Mouse (Mus musculus) liver, embryonic 14.5 days (tissue): ENCODE measurements around the gene March11.

Experiments used
- CTCF ChIP-seq: IDR thresholded peaks from 2 replicates; pipeline ENCODE4 v1.5.1; 2016; ENCODE audit warnings: antibody characterized with exemption, low read depth, control low read depth
- EP300 ChIP-seq: IDR thresholded peaks from 2 replicates; pipeline ENCODE4 v1.6.1; 2016; ENCODE audit warnings: antibody characterized with exemption, low read depth

DNA sequence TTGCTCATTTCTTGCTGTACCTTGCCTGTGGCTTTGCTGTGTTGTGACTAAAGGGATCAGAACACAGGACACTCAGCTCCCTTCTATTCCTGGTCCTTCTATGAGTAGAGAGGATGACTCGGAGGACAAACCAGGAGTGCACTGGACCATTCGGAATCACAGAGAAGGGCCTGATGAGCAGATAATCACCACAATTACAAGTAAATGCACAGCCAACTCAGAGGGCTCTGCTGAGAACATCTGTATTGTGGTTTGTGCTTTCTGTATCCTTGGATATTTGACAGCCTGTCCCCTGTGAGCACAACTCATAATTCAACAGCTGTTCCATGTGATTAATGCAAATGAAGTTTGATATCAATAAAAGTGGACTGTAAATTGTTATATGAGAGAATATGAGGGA, 11.0 kb downstream of the March11 start:
- TF ChIP-seq CTCF (no peak), EP300 (no peak)
